Mouse (Mus musculus) myocyte (in vitro differentiated cells): ENCODE data around the gene Mtch2.

Experiments
- CEBPB ChIP-seq: IDR thresholded peaks from 2 replicates; pipeline ENCODE4 v1.6.1; 2011; ENCODE audit warnings: mild to moderate bottlenecking, moderate library complexity; ENCODE audit not compliant: poor library complexity, insufficient read depth, severe bottlenecking
- E2F4 ChIP-seq: IDR thresholded peaks from one replicate; pipeline ENCODE4 v1.6.1; 2011; ENCODE audit warnings: mild to moderate bottlenecking, control low read depth, moderate library complexity; ENCODE audit not compliant: insufficient read depth
- MAX ChIP-seq: IDR thresholded peaks from one replicate; pipeline ENCODE4 v1.6.1; 2011; ENCODE audit warnings: low read depth, mild to moderate bottlenecking, control low read depth
- MYOD1 ChIP-seq, 3 experiments: IDR thresholded peaks; one replicate each; pipeline ENCODE4 v1.6.1; 2011; ENCODE audit warnings: control low read depth in 2 of 3, low read depth in 2 of 3, mild to moderate bottlenecking in 2 of 3, moderate library complexity in 1 of 3; ENCODE audit not compliant: insufficient read length in 2 of 3, control insufficient read depth in 1 of 3
- MYOG ChIP-seq, 3 experiments: IDR thresholded peaks; one replicate each; pipeline ENCODE4 v1.6.1; 2011; ENCODE audit warnings: control low read depth in 2 of 3, low read depth in 2 of 3, mild to moderate bottlenecking in 2 of 3; ENCODE audit not compliant: insufficient read length in 2 of 3, control insufficient read depth in 1 of 3, insufficient read depth in 1 of 3
- POLR2A ChIP-seq: IDR thresholded peaks from one replicate; pipeline ENCODE4 v1.6.1; 2011; ENCODE audit warnings: low read depth, mild to moderate bottlenecking, control low read depth, moderate library complexity; ENCODE audit not compliant: insufficient read length
- POLR2AphosphoS2 ChIP-seq: IDR thresholded peaks from one replicate; pipeline ENCODE4 v1.6.1; 2011; ENCODE audit warnings: low read depth, control low read depth; ENCODE audit not compliant: insufficient read length
- REST ChIP-seq: IDR thresholded peaks from one replicate; pipeline ENCODE4 v1.6.1; 2011; ENCODE audit warnings: mild to moderate bottlenecking, control low read depth, moderate library complexity; ENCODE audit not compliant: insufficient read depth, insufficient read length
- SRF ChIP-seq: IDR thresholded peaks from one replicate; pipeline ENCODE4 v1.6.1; 2011; ENCODE audit warnings: low read depth; ENCODE audit not compliant: control insufficient read depth, insufficient read length
- TCF12 ChIP-seq: IDR thresholded peaks from one replicate; pipeline ENCODE4 v1.6.1; 2011; ENCODE audit warnings: mild to moderate bottlenecking, control low read depth; ENCODE audit not compliant: poor library complexity, insufficient read depth, severe bottlenecking
- TCF3 ChIP-seq: IDR thresholded peaks from one replicate; pipeline ENCODE4 v1.6.1; 2011; ENCODE audit warnings: low read depth, control low read depth; ENCODE audit not compliant: insufficient read length
- USF1 ChIP-seq: IDR thresholded peaks from one replicate; pipeline ENCODE4 v1.6.1; 2011; ENCODE audit warnings: low read depth, mild to moderate bottlenecking, control low read depth, moderate library complexity

DNA sequence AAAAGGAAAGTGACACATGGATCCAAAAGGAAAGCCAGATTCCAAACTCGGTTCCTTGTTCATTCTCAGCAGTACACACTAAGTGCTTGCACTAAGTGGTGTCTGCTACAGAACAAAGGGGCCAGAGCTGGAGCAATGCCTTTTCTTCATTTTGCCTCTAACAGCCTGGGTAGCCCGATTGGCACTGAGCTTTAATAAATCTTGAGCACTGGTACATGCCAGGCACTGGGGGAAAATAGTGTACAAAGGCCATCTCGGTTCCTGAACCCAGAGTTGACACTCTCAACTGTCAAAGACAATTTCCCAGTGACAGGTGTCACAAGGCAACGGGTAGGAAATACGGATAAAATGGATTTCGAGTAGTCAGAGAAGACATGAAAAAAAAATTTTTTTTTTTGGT is 784 bp upstream of the Mtch2 start:
- no peak for TF ChIP-seq POLR2A
- TF ChIP-seq SRF, result no peak
- TF ChIP-seq E2F4, result no peak
- no peak for TF ChIP-seq POLR2AphosphoS2
- TF ChIP-seq CEBPB, result no peak
- no peak for TF ChIP-seq USF1
- TF ChIP-seq TCF3, result no peak
- TF ChIP-seq MYOG (IDR thresholded peaks at IDR 0.05; ENCODE audit: control insufficient read depth in 1 of 3, insufficient read depth in 1 of 3, insufficient read length in 2 of 3, low read depth in 2 of 3), result no peak
- TF ChIP-seq TCF12, result no peak
- no peak for TF ChIP-seq MYOD1 (IDR thresholded peaks at IDR 0.05; ENCODE audit: control insufficient read depth in 1 of 3, insufficient read length in 2 of 3, low read depth in 2 of 3)
- no peak for TF ChIP-seq MAX
- no peak for TF ChIP-seq REST
